Mouse (Mus musculus) limb, embryonic 11.5 days (tissue): ENCODE measurements at regions not wholly inside any gene's neighbourhood (a gene's known extent, or its start where the extent isn't known, plus 50 kb on each side); places are given as distances from the start of the nearest gene placed in this dataset.

Source experiments
- ATAC-seq: fragments of 200-750 bp; cut with Nextera tagmentation; 2 replicates; pipeline ENCODE4 v1.8.0; 2017; ENCODE audit warnings: low read depth; ENCODE audit not compliant: insufficient number of reproducible peaks, low FRiP score, low TSS enrichment
- DNase-seq: peaks from one replicate; pipeline ENCODE4 v3.0.0-alpha.2; 2015; ENCODE audit warnings: low spot score
- H3K27ac ChIP-seq: fragments of 300-500 bp; sonication (generic); replicated peaks from 2 replicates; pipeline ENCODE4 v1.5.1; 2014; ENCODE audit warnings: low read depth, mild to moderate bottlenecking, low read length
- H3K27me3 ChIP-seq: fragments of 300-500 bp; sonication (generic); 2 replicates; pipeline ENCODE4 v1.6.1; 2014; ENCODE audit warnings: mild to moderate bottlenecking, low read length, mixed read lengths; ENCODE audit not compliant: control insufficient read depth, insufficient read depth
- H3K36me3 ChIP-seq: fragments of 300-500 bp; sonication (generic); 2 replicates; pipeline ENCODE4 v1.6.1; 2014; ENCODE audit warnings: mild to moderate bottlenecking, low read length, moderate library complexity, mixed read lengths; ENCODE audit not compliant: control insufficient read depth, insufficient read depth
- H3K4me1 ChIP-seq: fragments of 300-500 bp; sonication (generic); 2 replicates; pipeline ENCODE4 v1.6.1; 2014; ENCODE audit warnings: low read length, mixed read lengths; ENCODE audit not compliant: control insufficient read depth, insufficient read depth
- H3K4me2 ChIP-seq: fragments of 300-500 bp; sonication (generic); 2 replicates; pipeline ENCODE4 v1.6.1; 2014; ENCODE audit warnings: low read depth, mild to moderate bottlenecking, moderate library complexity; ENCODE audit not compliant: severe bottlenecking
- H3K4me3 ChIP-seq: fragments of 300-500 bp; sonication (generic); 2 replicates; pipeline ENCODE4 v1.5.1; 2014; ENCODE audit warnings: low read depth, low read length
- H3K9ac ChIP-seq: fragments of 300-500 bp; sonication (generic); 2 replicates; pipeline ENCODE4 v1.6.1; 2014; ENCODE audit warnings: mild to moderate bottlenecking, low read length
- H3K9me3 ChIP-seq: fragments of 300-500 bp; sonication (generic); 2 replicates; pipeline ENCODE4 v1.6.1; 2016; ENCODE audit warnings: low read length; ENCODE audit not compliant: control insufficient read depth
- WGBS: fragments of 180-500 bp; shearing (Covaris S2); extraction: QIAGEN DNeasy Blood & Tissue Kit; methylation state at CpG from one replicate; pipeline ENCODE4 v1.1.7; 2014; 5-methylcytosine and 5-hydroxymethylcytosine counted together

- Histone ChIP-seq H3K4me3 (no peak overlapping the region), H3K4me2 (no peak overlapping the region), H3K27ac (no peak overlapping the region), H3K9ac (no peak overlapping the region), H3K27me3 (no peaks in the 10 kb centered on the region), H3K4me1 (no peaks in the 10 kb centered on the region), H3K36me3 (no peaks in the 10 kb centered on the region), H3K9me3 (no peaks in the 10 kb centered on the region)
- no peak for DNase-seq
- 90% methylated on average over 2 of the region's 2 CpGs for WGBS
- ATAC-seq = no peak
Observed at GRCm38 (mm10) chr16:86044695-86045094, 143.1 kb upstream of the Adamts5 start.

GRCm38 (mm10) chr16:86034772-86035171 lies 133.1 kb upstream of the Adamts5 start:
- Histone ChIP-seq H3K36me3 (no peaks in the 10 kb centered on the region), H3K27ac (no peak overlapping the region), H3K27me3 (no peaks in the 10 kb centered on the region), H3K4me3 (no peak overlapping the region), H3K4me2 (no peak overlapping the region), H3K9ac (no peak overlapping the region), H3K9me3 (no peaks in the 10 kb centered on the region), H3K4me1 (no peaks in the 10 kb centered on the region)
- ATAC-seq (no peak), DNase-seq (no peak)
- WGBS = 93% methylated on average over 9 of the region's 9 CpGs

GRCm38 (mm10) chr16:86027700-86028099 lies 126.1 kb upstream of the Adamts5 start:
- H3K9ac ChIP-seq = no peak overlapping the region
- H3K9me3 ChIP-seq = no peaks in the 10 kb centered on the region
- no peak for DNase-seq
- H3K4me1 ChIP-seq = no peaks in the 10 kb centered on the region
- no peak overlapping the region for H3K4me3 ChIP-seq
- H3K4me2 ChIP-seq = no peak overlapping the region
- H3K36me3 ChIP-seq = no peaks in the 10 kb centered on the region
- 60% methylated on average over 2 of the region's 2 CpGs for WGBS
- no peak overlapping the region for H3K27ac ChIP-seq
- H3K27me3 ChIP-seq = no peaks in the 10 kb centered on the region
- no peak for ATAC-seq

GRCm38 (mm10) chr16:86015336-86015735 lies 113.7 kb upstream of the Adamts5 start:
- Histone ChIP-seq H3K4me2 (no peak overlapping the region), H3K27me3 (no peaks in the 10 kb centered on the region), H3K27ac (no peak overlapping the region)

GRCm38 (mm10) chr16:86011051-86011450 lies 109.4 kb upstream of the Adamts5 start:
- Histone ChIP-seq H3K4me2 (no peak overlapping the region), H3K4me1 (no peaks in the 10 kb centered on the region), H3K27ac (no peak overlapping the region), H3K9me3 (no peaks in the 10 kb centered on the region), H3K36me3 (no peaks in the 10 kb centered on the region), H3K27me3 (no peaks in the 10 kb centered on the region), H3K9ac (no peak overlapping the region), H3K4me3 (no peak overlapping the region)
- no peak for ATAC-seq
- DNase-seq = no peak
- WGBS = 85% methylated on average over 5 of the region's 5 CpGs

More at GRCm38 (mm10) chr16:86015336-86015735, 113.7 kb upstream of the Adamts5 start:
- Histone ChIP-seq H3K9me3 (no peaks in the 10 kb centered on the region), H3K9ac (no peak overlapping the region), H3K4me1 (no peaks in the 10 kb centered on the region), H3K4me3 (no peak overlapping the region), H3K36me3 (no peaks in the 10 kb centered on the region)
- DNase-seq (no peak), ATAC-seq (no peak)
- 81% methylated on average over 1 of the region's 1 CpGs for WGBS

DNA sequence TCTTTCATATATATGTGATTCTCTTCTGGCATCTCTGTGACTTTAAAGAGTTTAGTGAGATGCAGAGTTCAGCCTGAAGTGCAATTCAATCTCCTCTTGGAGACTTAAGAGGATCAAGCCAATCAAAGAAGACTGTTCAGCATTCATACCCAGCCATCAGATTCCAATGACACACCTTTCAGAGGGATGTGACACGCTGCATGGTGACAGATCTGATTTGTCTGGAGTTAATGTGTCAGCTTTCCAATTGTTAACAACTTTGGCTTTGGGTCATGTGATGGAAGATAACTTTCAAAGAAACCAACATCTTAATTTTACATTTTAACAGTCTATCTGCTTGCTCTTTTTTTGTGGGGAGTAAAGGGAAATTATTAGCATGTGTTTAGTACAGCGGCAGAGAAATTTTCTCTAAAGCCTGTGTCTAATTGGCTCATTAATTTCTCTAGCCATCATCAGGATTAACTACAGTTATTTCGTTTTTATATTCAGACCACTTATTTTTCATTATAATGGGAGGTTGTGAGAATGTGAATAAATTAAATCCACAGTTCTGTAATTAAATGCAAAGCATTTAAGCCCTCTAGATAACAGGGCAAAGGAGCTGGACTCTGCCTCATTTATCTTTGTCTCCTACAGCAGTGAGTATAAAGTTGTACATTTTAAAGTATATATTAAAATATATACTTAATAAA lies 108.2 kb upstream of the Adamts5 start:
- H3K36me3 ChIP-seq = no peaks in the 10 kb centered on the region
- no peaks in the 10 kb centered on the region for H3K27me3 ChIP-seq
- H3K4me1 ChIP-seq = no peaks in the 10 kb centered on the region
- WGBS = 40% methylated on average over 3 of the region's 3 CpGs
- DNase-seq = no peak
- no peak overlapping the region for H3K9ac ChIP-seq
- no peak overlapping the region for H3K4me3 ChIP-seq
- no peak overlapping the region for H3K27ac ChIP-seq
- no peak for ATAC-seq
- no peak overlapping the region for H3K4me2 ChIP-seq
- H3K9me3 ChIP-seq = no peaks in the 10 kb centered on the region

- DNase-seq (no peak), ATAC-seq (no peak)
- Histone ChIP-seq H3K4me2 (no peak overlapping the region), H3K27me3 (no peaks in the 10 kb centered on the region), H3K36me3 (no peaks in the 10 kb centered on the region), H3K4me1 (no peaks in the 10 kb centered on the region), H3K4me3 (no peak overlapping the region), H3K9ac (no peak overlapping the region), H3K9me3 (no peaks in the 10 kb centered on the region), H3K27ac (no peak overlapping the region)
- WGBS = 81% methylated on average over 1 of the region's 1 CpGs
Observed at GRCm38 (mm10) chr16:86007799-86008198, 106.2 kb upstream of the Adamts5 start.

DNA sequence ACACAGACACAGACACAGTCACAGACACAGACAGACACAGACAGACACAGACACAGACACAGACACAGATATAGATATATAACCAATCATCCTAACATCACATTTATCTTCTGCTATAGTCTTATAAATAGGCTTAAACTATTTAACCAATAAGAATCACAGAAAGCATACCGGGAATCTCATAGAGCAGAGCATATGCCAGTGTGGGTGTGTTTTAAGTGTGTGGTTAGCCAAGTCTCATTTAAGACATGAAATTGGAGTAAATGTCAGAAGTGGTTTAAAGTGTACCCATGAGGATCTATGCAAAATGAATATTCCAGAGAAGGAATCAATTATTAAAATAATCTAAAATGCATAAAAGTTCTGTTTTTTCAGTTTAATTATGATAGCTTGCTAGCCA lies 99.2 kb upstream of the Adamts5 start:
- H3K4me2 ChIP-seq = no peak overlapping the region
- no peaks in the 10 kb centered on the region for H3K36me3 ChIP-seq
- no peak for ATAC-seq
- no peak overlapping the region for H3K27ac ChIP-seq
- no peaks in the 10 kb centered on the region for H3K9me3 ChIP-seq
- H3K4me1 ChIP-seq = no peaks in the 10 kb centered on the region
- no peak overlapping the region for H3K4me3 ChIP-seq
- WGBS = 87% methylated on average over 1 of the region's 1 CpGs
- H3K9ac ChIP-seq = no peak overlapping the region
- DNase-seq = no peak
- H3K27me3 ChIP-seq = no peaks in the 10 kb centered on the region

DNA sequence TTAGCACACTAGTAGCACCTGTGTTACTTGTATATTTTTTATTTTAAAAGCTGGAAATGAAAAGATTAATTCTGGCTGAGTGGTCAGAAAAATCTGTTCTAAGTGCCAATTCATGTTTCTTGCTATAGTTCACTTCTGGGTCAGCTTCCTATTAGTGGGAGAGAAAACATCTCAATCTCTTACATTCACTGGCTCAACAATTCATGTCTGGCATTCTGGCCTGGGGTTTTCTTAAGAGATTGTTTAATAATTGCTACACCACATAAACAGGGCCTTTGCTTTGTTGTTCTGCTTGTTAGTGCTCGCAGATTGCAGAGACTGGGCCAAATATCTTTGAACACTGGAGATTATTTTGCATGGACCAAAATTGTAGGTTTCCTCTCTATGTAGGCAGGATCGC lies 84.2 kb upstream of the Adamts5 start:
- no peak for ATAC-seq
- no peak for DNase-seq
- H3K27me3 ChIP-seq = no peaks in the 10 kb centered on the region
- no peak overlapping the region for H3K9ac ChIP-seq
- no peak overlapping the region for H3K4me2 ChIP-seq
- no peak overlapping the region for H3K4me3 ChIP-seq
- 73% methylated on average over 2 of the region's 2 CpGs for WGBS
- no peaks in the 10 kb centered on the region for H3K4me1 ChIP-seq
- H3K9me3 ChIP-seq = no peaks in the 10 kb centered on the region
- no peaks in the 10 kb centered on the region for H3K36me3 ChIP-seq
- no peak overlapping the region for H3K27ac ChIP-seq
